Mouse (Mus musculus) ovary, adult 18-20 months (tissue): Measurements from ENCODE around the gene Pard3.

Experiments
- DNase-seq: peaks from one replicate; pipeline ENCODE4 v3.0.0; 2022; ENCODE audit warnings: low spot score, mixed read lengths

The Pard3 gene

GRCm38 (mm10) chr8:127501756-127502155 lies 438.1 kb downstream of the Pard3 start:
- DNase-seq, result no peak

- DNase-seq, result no peak
These were observed 441.6 kb downstream of the Pard3 start for GRCm38 (mm10) chr8:127505286-127505685.

GRCm38 (mm10) chr8:127506336-127506735 lies 442.6 kb downstream of the Pard3 start:
- no peak for DNase-seq

- DNase-seq, result no peak
These were observed 447.6 kb downstream of the Pard3 start for GRCm38 (mm10) chr8:127511341-127511740.

GRCm38 (mm10) chr8:127512001-127512573 lies 448.4 kb downstream of the Pard3 start:
- DNase-seq, result no peak

- no peak for DNase-seq
These were observed 448.9 kb downstream of the Pard3 start for GRCm38 (mm10) chr8:127512580-127512979.

GRCm38 (mm10) chr8:127514810-127515735 lies 451.4 kb downstream of the Pard3 start:
- no peak for DNase-seq

GRCm38 (mm10) chr8:127516043-127516442 lies 452.4 kb downstream of the Pard3 start:
- no peak for DNase-seq

- DNase-seq, result no peak
These were observed 462.0 kb downstream of the Pard3 start for GRCm38 (mm10) chr8:127525673-127526072.

- DNase-seq, result no peak
These were observed 464.6 kb downstream of the Pard3 start for GRCm38 (mm10) chr8:127528315-127528714.

GRCm38 (mm10) chr8:127529746-127530145 lies 466.1 kb downstream of the Pard3 start:
- DNase-seq, result no peak

- DNase-seq, result no peak
These were observed 468.2 kb downstream of the Pard3 start for GRCm38 (mm10) chr8:127531866-127532265.

GRCm38 (mm10) chr8:127534789-127535188 lies 471.1 kb downstream of the Pard3 start:
- DNase-seq, result no peak

GRCm38 (mm10) chr8:127535192-127535845 lies 471.6 kb downstream of the Pard3 start:
- DNase-seq, result no peak

GRCm38 (mm10) chr8:127535846-127536220 lies 472.1 kb downstream of the Pard3 start:
- no peak for DNase-seq

- DNase-seq, result no peak
These were observed 476.1 kb downstream of the Pard3 start for GRCm38 (mm10) chr8:127539803-127540202.

GRCm38 (mm10) chr8:127540273-127540672 lies 476.6 kb downstream of the Pard3 start:
- DNase-seq, result no peak

GRCm38 (mm10) chr8:127542162-127542561 lies 478.5 kb downstream of the Pard3 start:
- no peak for DNase-seq

GRCm38 (mm10) chr8:127543676-127544075 lies 480.0 kb downstream of the Pard3 start:
- DNase-seq, result no peak

- no peak for DNase-seq
These were observed 482.5 kb downstream of the Pard3 start for GRCm38 (mm10) chr8:127546161-127546560.

- DNase-seq, result no peak
These were observed 487.2 kb downstream of the Pard3 start for GRCm38 (mm10) chr8:127550928-127551327.

GRCm38 (mm10) chr8:127552161-127552595 lies 488.5 kb downstream of the Pard3 start:
- DNase-seq, result no peak

GRCm38 (mm10) chr8:127552836-127553235 lies 489.1 kb downstream of the Pard3 start:
- no peak for DNase-seq
